Mouse (Mus musculus): ENCODE results near the gene Emc10.

The Emc10 gene

DNA sequence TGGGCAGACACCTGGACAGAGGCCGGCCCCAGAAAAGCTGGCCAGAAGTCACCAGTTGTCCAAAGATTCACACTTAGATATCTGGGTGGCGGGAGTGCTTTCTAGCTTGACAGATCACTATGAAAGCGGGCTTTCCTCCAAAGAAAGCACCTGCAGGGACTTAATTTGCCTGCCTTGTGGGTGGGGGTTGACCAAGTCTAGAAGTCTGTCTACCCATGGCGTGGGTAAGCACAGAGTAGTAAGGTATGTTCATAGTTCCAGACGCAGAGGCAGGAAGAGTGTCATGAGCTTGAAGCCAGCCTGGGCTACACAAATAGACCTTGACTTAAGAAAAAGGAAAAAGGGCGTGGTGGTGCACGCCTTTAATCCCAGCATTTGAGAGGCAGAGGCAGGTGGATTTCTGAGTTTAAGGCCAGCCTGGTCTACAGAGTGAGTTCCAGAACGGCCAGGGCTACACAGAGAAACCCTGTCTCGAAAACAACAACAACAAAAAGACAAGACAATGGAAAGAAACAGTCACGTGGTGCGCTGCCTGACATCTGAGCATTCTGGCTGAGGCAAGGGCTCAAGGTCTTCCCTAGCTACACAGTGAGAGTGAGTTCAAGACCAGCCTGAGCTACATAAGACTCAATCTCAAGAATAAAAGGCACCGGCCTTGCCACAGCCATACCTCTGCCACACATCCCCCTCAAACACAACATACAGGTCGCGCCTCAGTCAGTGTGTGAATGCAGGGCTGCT is 30.3 kb upstream of the Emc10 start:
- peak; percentile 50 to 53 for DNase-seq (ENCODE audit: low spot score in 2 of 2)

DNA sequence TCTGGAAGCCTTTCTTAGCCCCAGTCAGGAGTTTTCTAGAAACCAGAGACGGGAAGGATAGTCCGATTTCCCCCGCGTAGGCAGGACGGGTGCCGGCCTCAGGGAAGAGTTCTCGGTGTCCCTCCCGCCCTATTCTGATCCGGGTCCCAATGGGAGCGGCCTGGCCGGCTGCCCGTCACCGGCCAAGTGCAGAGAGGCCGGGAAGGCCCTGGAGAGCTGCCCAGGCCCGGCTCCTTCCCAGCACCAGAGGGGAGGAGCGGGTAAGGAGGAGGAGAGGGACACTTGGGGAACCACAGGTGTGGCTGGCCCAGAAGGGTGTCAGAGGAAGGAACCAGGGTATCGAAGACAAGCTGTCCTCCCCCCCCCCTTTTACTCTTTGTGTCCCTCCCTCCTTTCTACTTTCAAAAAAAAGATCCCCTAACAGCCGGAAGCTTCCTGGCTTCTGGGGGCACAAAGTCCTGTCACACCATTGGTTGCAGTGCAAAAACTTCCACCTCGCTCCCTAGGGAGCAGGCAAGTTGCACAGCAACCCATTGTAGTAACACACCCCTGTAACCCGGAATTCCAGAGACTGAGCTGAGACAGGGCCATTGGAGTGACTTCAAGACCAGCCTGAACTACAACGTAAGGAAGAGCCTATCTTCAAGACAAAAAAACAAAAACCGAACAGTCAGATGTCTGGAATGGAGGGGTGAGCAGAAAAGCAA is 28.9 kb upstream of the Emc10 start:
- DNase-seq (ENCODE audit: low spot score in 2 of 2): peak; percentile 74 to 79

DNA sequence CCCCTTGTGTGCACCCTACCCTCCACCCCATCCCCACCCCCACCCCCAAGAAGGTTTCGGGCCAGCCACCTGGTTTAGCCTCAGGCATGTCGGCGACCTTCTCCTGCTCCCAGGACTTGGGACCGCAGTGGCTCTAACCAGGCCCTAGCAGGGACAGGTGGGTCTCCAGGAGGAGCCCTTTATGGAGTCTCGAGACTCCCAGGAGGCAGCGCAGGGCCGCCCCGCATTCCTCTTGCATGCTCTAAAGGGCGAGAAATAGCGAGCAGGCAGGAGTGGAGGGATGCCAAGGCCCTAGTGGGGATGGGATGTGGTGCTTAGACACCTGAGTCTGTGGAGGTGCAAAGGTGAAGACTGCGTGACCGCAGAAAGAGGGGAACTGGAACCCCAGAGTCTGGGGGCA is 28.2 kb upstream of the Emc10 start, which contains the start of gene Mybpc2:
Gene Mybpc2 (minus strand): TSS at position 155 of the 400 bp plus-strand sequence.
- no peak for DNase-seq (ENCODE audit: low spot score in 2 of 2)

DNA sequence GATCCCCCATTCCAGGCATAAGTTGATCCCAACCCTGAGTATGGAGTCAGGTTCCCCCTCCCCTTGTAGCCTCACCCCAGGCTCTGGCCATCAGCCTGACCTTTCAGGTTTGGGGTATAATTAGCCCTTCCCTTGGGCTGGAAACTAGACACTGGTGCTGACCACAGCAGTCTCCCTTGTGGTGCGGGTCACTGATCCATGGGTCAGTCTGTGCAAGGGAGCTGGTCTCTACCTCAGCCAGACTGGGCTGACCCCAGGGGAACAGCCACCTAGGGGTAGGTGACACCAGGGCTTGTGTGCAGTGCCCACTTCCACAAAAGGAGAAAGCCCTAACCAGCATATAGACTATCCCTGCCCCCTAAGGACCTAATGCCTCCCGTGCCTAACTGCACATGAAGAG is 26.7 kb upstream of the Emc10 start:
- no peak for DNase-seq (ENCODE audit: low spot score in 2 of 2)

DNA sequence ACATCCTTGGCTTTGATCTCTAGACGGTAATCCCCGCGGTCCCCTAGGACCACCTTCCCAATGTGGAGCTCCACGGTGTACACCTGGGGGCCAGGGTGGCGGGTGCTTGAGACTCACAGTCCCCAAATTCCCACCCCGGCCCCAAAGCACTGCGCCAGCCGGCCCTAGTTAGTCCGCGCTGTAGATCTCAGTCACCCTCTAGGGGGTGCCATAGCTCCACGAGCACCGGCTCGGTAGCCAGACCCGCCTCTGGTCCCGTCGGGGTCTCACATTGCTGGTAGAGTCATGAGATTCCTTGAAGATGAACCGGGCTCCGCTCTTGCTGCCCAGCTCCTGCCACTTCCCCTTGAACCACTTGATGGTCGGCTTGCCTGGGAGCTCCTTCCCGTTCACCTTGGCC is 25.4 kb upstream of the Emc10 start:
- peak; percentile 74 to 75 for DNase-seq (ENCODE audit: low spot score in 2 of 2)

DNA sequence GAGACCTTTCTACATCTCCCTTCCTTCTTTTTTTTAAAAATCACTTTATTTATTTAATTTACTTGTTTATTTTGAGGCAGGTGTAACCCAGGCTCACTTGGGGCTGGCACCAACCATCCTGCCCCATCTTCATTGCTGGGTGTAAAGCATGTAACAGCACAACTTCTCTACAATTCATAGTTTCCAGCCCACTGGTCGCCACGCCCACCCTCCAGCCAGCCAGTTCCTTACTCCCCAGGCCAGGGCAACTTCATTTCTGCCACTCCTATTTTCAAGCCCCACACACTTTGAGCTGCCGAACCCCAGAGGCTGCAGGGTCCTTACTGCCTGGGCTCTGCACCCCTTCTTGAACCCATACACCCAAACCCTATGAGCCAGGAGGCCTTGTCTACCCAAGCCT is 24.7 kb upstream of the Emc10 start:
- DNase-seq (ENCODE audit: low spot score in 2 of 2): peak in 1 of 2 experiments; percentile 42

DNA sequence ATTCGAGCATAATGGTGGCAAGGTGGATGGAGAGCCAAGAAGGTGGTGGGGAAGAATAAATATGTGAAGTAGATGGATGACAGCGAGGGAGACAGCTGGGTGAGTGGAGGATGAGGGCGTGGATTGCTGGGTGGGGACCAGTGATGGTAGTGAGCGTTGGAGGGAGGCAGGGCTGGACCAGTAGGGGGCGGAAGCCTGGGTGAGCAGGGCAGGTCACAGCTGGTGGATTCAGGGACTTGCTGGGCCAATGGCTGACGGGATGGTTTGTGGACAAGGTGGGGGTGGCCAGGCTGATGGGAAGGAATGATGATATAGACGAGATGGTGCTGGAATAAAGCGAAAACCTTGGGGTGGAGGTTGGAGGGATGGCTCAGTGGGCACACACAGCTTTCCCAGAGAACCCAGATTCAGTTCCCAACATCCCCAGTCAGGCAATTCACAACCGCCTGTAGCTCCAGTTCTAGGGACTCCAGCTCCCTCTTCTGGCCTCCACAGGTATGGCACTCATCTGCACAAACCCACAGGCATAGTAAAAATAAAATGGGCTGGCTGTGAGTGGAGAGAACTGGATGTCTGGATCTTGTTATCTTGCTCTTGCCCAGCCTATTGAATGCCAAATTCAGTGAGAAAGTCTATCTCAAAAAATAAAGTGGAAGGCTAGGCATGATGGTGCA is 23.0 kb upstream of the Emc10 start:
- no peak for DNase-seq (ENCODE audit: low spot score in 2 of 2)

DNA sequence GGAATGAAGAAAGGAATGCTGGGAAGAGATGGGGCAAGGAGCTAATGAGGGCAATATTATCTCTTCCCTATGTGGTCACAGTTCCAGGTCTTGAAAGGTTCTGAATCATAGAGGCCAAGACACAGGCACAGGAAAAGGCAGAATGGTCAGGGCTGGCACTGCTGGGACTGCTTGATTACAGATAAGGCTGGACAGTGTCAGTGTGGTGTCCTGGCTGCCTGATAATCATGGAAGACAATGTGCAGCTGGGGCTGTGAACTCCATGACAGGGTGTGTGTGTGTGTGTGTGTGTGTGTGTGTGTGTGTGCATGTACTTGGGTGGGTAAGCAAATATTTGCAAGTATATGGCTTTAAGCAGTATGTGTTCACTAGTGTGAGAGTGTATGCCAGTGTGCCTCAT is 11.2 kb upstream of the Emc10 start:
- no peak for DNase-seq (ENCODE audit: low spot score in 2 of 2)

DNA sequence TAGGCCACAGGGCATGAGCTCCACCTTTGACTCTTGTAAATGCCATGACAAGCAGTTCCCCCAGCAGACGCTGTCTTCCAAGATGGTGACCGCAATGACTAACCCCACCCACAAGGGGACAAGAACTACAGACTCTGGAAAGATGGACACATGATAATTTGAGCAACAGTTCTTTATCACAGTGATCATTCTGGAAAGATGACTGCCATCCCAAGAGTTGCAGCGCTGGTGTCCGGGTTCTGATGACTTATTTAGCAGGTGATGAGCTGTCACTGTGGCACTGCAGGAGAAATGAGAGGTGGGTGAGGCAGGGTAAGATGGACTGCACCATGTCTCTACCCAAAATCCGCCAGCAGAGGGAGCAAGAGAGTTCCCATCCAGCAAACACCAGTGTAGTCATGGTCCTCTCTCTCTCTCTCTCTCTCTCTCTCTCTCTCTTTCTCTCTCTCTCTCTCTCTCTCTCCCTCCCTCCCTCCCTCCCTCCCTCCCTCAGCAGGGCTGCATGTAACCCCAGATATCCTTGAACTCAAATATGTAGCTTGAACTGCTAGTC is 5.3 kb upstream of the Emc10 start:
- DNase-seq (ENCODE audit: low spot score in 2 of 2): peak; percentile 57 to 65

DNA sequence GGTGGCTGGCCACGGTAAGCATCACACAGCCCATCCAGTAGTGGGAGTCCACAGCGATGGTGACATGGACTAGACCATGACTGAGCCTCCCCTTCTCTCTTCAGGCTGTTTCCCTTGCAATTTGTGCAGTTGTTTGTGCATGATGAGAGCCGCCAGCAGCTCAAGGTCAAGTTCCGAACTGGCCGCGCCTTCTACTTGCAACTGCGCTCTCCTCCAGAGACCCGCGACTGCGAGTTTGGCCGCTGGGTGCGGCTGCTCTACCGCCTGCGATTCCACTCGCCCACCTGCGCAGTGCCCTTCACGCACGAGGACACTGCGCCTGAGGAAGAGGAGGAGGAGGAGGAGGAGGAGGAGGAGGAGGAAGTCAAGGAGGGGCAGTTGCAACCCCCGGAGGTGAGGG is 3.7 kb upstream of the Emc10 start:
- DNase-seq (ENCODE audit: low spot score in 2 of 2): no peak

DNA sequence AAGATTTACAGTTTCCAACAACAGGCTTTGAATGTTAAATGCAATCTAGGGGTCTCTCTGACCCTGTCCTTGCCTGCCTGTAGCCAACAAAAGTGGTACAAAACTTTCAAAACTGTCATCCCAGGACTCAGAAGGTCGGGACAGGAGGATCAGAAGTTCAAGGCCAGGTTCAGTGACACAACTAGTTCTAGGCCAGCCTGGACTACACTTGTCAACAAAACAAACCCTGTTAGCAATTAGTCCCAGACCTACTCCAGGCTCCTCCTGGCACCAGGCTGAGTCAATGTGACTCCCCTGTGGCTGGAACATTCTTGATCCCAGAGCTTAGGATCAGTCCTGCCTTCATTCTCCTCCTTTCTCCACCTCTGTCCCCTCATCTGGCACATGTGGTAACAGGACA is 2.6 kb upstream of the Emc10 start:
- no peak for DNase-seq (ENCODE audit: low spot score in 2 of 2)

DNA sequence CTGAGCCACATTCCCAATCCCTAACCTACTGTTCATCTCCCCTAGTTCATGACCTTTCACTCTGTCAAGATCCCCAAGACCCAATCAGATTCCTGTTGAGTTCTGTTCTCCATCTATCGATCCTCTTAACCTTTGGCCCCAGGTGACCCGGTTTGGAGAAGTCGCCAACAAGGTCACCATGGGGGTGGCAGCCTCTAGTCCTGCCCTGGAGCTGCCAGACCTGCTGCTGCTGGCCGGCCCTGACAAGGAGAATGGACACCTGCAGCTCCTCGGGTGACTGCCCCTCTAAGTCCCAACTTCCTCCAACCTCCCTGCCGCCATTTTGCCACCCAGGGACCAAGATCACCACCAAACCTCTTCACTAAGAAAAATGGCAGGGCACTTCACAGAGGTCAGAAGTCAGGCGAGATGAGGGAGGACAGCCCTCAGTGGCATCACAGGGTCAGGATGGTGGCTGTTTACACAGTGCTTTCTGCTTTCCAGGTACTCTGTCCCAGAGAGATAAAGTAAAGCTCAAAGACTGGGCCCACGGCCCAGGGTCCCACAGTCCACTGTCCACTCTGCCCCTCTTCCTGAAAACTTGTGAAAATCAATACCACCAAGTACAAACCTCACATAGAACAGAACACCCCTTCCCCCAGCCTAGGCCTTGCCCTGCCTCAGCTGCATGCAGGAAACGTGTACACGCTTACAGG is 1.2 kb upstream of the Emc10 start:
- DNase-seq (ENCODE audit: low spot score in 2 of 2): no peak

DNA sequence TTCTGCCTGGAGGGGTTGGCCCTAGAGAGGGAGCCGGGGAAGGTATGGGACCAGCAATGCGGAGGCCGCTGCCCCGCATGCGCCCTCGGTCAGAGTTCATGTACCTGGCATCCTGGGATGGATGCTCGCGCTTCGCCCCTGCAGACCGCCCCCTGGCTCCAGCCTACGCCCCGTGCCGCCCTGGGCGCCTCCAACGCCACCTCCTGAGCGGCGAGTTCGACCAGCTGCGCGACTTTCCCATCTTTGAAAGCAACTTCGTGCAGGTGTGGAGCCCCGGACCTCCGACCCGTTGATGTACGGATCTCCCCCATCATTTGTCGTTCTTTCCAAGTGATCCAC is 411 bp upstream of the Emc10 start:
- no peak for DNase-seq (ENCODE audit: low spot score in 2 of 2)

DNA sequence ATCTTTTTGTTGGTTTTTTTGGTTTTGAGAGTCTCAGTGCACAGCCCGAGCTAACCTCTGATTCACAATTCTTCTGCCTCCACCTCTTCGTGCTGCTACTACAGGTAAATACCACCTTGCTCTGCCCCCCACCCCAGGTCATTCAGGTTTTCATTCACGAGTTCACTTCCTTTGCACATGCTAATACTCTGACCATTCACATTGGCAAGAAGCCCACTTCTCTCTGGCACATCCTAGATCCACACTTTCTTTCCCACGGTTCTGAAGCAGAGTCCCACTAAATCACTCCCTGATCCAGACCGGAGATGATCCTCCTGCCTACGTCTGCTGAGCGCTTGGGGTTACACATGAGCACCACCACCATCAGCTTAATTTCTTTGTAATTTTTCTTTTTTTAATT is 1.2 kb downstream of the Emc10 start:
- no peak for DNase-seq (ENCODE audit: low spot score in 2 of 2)

DNA sequence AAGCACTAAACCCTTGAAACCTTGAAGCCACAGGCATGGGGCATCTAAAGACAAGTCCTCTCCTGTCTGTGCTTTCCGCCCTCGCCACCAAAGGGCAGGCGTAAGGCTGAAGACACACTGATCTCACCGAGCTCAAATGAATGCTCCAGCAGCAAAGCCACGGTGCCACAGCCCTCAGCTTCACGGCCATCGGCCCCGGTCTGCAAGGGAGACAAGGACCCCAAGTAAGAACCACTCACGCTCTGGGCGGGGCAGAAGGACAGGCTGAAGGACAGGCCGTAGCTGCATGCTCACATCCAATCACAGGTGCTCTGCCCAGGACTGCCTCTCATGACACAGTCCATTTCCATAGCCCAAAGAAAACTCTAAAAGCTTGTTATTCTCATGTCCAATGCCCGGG is 1.6 kb downstream of the Emc10 start:
- no peak for DNase-seq (ENCODE audit: low spot score in 2 of 2)

DNA sequence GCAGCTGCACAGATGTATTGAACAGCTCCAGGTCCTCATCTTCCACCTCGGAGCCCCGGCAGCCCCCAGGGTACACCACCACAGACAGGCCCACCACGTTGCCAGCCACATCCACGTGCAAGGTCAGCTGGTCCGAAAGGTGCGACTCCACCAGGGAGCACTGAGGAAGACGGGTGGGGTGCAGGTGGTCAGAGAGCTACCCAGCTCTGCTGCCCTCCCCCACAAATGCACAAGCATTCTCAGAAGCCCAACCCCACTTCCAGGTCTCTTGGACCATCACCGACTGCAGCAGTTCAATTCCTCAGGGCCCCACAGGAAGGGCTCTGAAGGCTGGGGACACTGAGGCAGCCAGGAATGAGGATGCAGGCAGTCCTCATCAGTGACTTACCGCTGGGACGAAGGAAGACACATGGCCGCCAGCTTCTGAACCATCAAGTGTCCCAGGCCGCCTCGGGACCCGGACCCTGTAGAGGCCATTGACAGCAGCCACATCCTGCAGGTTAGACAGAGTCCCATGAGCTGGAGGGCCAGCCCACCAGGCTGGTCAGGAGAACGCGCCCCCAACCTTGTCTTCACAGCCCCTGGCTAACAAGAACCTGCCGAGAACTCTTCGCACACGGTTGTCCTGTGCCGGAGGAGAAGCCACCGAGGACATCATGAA is 4.0 kb downstream of the Emc10 start:
- DNase-seq (ENCODE audit: low spot score in 2 of 2): no peak

DNA sequence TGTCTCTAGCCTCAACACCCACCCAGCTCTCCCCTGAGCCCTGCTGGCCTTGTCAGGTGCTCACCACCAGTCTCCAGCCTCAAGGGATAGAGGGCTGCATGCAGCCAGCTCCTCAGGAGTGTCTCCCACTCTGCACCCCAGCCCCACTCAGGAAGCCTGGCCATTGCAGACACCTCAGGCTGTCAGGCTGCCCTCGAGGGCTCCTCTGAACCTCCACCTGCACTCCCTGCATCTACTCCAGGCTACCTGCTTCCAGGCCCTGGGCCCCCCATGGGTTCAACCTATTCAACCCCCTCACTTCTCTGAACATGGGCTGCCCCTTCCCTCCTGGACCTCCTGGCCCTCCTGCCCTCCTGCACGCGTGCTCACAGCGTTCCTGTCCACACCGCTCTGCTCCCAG is 4.9 kb downstream of the Emc10 start:
- no peak for DNase-seq (ENCODE audit: low spot score in 2 of 2)

DNA sequence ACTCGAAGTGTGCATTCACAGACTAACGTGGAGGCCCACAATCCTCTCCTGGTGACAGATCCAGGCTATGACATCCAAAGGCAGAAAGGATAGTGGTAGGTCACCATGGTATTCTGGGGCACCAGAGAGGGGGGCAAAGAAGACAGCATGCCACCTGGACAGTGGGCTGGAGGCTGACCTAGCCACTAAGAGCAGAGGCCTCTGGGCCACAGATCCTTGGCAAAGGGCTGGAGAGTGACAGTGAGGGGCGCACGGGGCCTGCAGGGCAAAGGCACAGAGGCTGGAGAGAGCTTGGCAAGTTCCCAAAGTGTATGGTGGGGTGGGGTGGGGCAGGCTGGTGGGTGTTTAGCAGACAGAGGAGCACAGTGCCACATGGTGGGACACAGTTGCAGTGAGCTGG is 6.0 kb downstream of the Emc10 start:
- no peak for DNase-seq (ENCODE audit: low spot score in 2 of 2)

DNA sequence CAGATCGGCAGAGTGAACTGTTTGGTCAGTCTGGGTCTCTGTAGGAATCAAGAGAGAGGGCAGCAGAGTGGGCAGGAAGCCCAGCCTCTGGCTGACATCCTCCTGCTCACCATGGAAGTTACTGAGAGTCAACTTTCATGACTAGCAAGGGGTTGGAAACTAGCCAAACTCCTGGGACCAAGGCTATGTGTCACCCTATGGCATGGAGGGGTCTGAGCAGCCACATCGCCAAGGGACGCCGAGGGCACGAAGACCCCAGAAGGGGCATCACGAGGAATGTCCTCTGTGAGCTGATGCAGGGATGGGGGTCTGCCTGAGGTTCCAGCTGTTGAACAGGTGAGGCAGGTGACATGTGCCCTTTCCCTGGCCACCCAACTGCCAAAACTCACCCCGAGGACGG is 7.8 kb downstream of the Emc10 start:
- no peak for DNase-seq (ENCODE audit: low spot score in 2 of 2)

DNA sequence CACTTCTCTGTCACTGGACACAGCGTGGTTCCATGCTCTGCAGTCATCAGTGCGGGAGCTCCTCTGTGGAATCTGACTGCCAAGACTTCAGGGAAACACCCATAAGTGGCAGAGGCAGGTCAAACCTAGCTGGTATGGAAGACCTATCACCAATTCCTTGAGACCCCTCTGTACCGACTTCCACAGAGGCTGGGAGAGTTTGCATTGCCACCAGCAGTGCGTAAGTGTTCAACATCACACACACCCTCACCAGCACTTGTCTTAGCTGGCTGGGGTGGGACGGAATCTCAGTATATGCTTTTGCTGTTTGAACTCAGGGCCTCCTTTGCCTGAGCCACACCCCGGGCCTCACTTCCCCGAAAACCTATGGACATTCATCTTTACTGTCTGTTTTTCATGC is 8.4 kb downstream of the Emc10 start:
- no peak for DNase-seq (ENCODE audit: low spot score in 2 of 2)

DNA sequence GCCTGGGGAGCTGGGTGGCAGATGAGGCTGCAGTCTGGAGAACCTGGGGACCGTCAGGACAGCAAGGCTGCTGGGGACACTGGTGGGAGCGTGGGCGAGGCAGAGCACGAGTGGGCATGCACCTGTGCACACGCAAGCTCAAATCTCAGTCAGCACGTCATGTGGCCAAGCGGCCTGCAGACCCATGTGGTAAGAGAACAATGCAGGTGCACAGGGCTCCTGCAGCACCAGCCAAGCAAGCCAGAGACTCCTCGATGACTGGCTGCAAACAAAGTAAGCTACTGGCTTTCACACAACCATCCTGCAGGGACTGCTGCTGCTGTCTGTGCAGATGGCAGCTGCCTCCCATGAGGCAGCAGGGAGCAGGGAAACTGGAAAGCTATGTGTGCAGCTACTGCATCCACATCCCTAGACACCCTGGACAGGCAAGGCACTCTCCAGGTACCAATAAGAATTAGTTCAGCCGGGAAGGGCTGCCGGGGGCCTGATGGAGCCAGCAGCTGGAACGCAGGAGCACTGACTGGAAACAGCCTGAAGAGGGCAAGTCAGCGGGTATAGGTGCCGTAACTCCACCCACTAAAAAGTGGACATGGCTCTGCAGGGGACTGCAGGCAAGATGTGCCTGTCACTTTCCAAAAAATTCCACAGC is 9.3 kb downstream of the Emc10 start:
- no peak for DNase-seq (ENCODE audit: low spot score in 2 of 2)

Measured in spleen, postnatal 36 days (tissue).